Mouse (Mus musculus) embryonic facial prominence, embryonic 10.5 days (tissue): ENCODE data around the gene Sec14l4. TPM values are rescaled to one million over a fixed set of nuclear protein-coding genes. Genes with fewer than 3 reads are reported as not detected.
A peak's percentile ranks its signal among the peaks of the same experiment; 100 is the strongest.

Experiments
- DNase-seq: peaks from one replicate; pipeline ENCODE4 v3.0.0-alpha.2; 2017; ENCODE audit warnings: low spot score
- H3K27ac ChIP-seq: fragments of 300-500 bp; sonication (generic); replicated peaks from 2 replicates; pipeline ENCODE4 v1.5.1; 2016; ENCODE audit warnings: mild to moderate bottlenecking
- H3K27me3 ChIP-seq: fragments of 300-500 bp; sonication (generic); replicated peaks from 2 replicates; pipeline ENCODE4 v1.6.1; 2016; ENCODE audit warnings: low read depth, mild to moderate bottlenecking; ENCODE audit not compliant: poor library complexity, severe bottlenecking
- H3K36me3 ChIP-seq: fragments of 300-500 bp; sonication (generic); replicated peaks from 2 replicates; pipeline ENCODE4 v1.6.1; 2016; ENCODE audit warnings: mild to moderate bottlenecking, moderate library complexity
- H3K4me1 ChIP-seq: fragments of 300-500 bp; sonication (generic); 2 replicates; pipeline ENCODE4 v1.6.1; 2016
- H3K4me3 ChIP-seq: fragments of 300-500 bp; sonication (generic); 2 replicates; pipeline ENCODE4 v1.5.1; 2016; ENCODE audit warnings: mild to moderate bottlenecking, moderate library complexity
- H3K9me3 ChIP-seq: fragments of 300-500 bp; sonication (generic); 2 replicates; pipeline ENCODE4 v1.6.1; 2016; ENCODE audit warnings: mild to moderate bottlenecking
- WGBS: fragments of 180-500 bp; shearing (Covaris S2); methylation state at CpG from one replicate; pipeline ENCODE4 v1.1.7; 2016; 5-methylcytosine and 5-hydroxymethylcytosine counted together
- polyA plus RNA-seq: library from polyadenylated mRNA; unstranded; fragments of >200 nt; fragmentation: Nextera tagmentation; extraction: Ambion mirVana; gene quantifications from 2 replicates; pipeline ENCODE4 v1.2.1, GENCODE M21; 2016

Sec14l4 gene
- 0.29 TPM in 1 of 2 replicates, not detected in the other for polyA plus RNA-seq

- 34% methylated on average over 16 of the region's 16 CpGs for WGBS
- H3K36me3 ChIP-seq = no peaks in the 10 kb centered on the region
- H3K27me3 ChIP-seq = peaks cover 20% of the 10 kb centered on the region
- no peak within 1 kb of the TSS for H3K4me3 ChIP-seq
- H3K4me1 ChIP-seq = peaks cover 2% of the 10 kb centered on the region; the same call in 1 of the 2 replicates
- no peak within 1 kb of the TSS for H3K27ac ChIP-seq
- DNase-seq = no peak
- H3K9me3 ChIP-seq = no peaks in the 10 kb centered on the region
Measured at GRCm38 (mm10) chr11:4031126-4031941, at the start of gene Sec14l4. TSS of gene Sec14l4 (plus strand) at chr11:4031462.

- H3K36me3 ChIP-seq = peaks cover 52% of the 10 kb centered on the region
- no peak overlapping the region for H3K4me3 ChIP-seq
- no peak overlapping the region for H3K27ac ChIP-seq
- H3K4me1 ChIP-seq = peaks cover 34% of the 10 kb centered on the region
- 53% methylated on average over 6 of the region's 6 CpGs for WGBS
- peaks cover 26% of the 10 kb centered on the region for H3K27me3 ChIP-seq
- no peak for DNase-seq
- no peaks in the 10 kb centered on the region for H3K9me3 ChIP-seq
Measured at GRCm38 (mm10) chr11:3981536-3981935, 49.7 kb upstream of the Sec14l4 start.

- no peaks in the 10 kb centered on the region for H3K9me3 ChIP-seq
- peaks cover 42% of the 10 kb centered on the region for H3K36me3 ChIP-seq
- peak overlapping the region; percentile 58; the same call in 1 of the 2 replicates for H3K4me3 ChIP-seq
- DNase-seq = no peak
- whole genome bisulfite sequencing = 67% methylated on average over 7 of the region's 7 CpGs
- no peak overlapping the region for H3K27ac ChIP-seq
- peaks cover 34% of the 10 kb centered on the region for H3K4me1 ChIP-seq
- peaks cover 26% of the 10 kb centered on the region for H3K27me3 ChIP-seq
Measured at GRCm38 (mm10) chr11:3982275-3983209, 48.7 kb upstream of the Sec14l4 start.

- DNase-seq = peak; percentile 65
Measured at GRCm38 (mm10) chr11:3983291-3983862, 47.9 kb upstream of the Sec14l4 start, which contains the start of gene Gal3st1. TSS of gene Gal3st1 (plus strand) at chr11:3983636.

GRCm38 (mm10) chr11:3983863-3984745 lies 47.2 kb upstream of the Sec14l4 start:
- H3K36me3 ChIP-seq = peaks cover 27% of the 10 kb centered on the region
- peak overlapping the region; percentile 63 for H3K27ac ChIP-seq
- H3K4me1 ChIP-seq = peaks cover 34% of the 10 kb centered on the region
- 7% methylated on average over 15 of the region's 15 CpGs for WGBS
- DNase-seq = peak; percentile 56
- H3K9me3 ChIP-seq = no peaks in the 10 kb centered on the region
- H3K4me3 ChIP-seq = peak overlapping the region; percentile 58
- H3K27me3 ChIP-seq = peaks cover 26% of the 10 kb centered on the region

More at GRCm38 (mm10) chr11:3983291-3983862, 47.9 kb upstream of the Sec14l4 start, which contains the start of gene Gal3st1:
- WGBS = 2% methylated on average over 35 of the region's 37 CpGs
- peak within 1 kb of the TSS; percentile 63 for H3K27ac ChIP-seq
- peaks cover 34% of the 10 kb centered on the region for H3K36me3 ChIP-seq
- peaks cover 26% of the 10 kb centered on the region for H3K27me3 ChIP-seq
- H3K9me3 ChIP-seq = no peaks in the 10 kb centered on the region
- H3K4me3 ChIP-seq = peak within 1 kb of the TSS; percentile 58
- peaks cover 34% of the 10 kb centered on the region for H3K4me1 ChIP-seq

GRCm38 (mm10) chr11:3989748-3990147 lies 41.5 kb upstream of the Sec14l4 start:
- DNase-seq = no peak
- peaks cover 2% of the 10 kb centered on the region for H3K4me1 ChIP-seq
- H3K27ac ChIP-seq = no peak overlapping the region
- 53% methylated on average over 3 of the region's 3 CpGs for WGBS
- 0 out of 2 replicates have a peak, but pooled peaks cover 3% of the 10 kb centered on the region for H3K27me3 ChIP-seq
- no peak overlapping the region for H3K4me3 ChIP-seq
- H3K36me3 ChIP-seq = no peaks in the 10 kb centered on the region
- no peaks in the 10 kb centered on the region for H3K9me3 ChIP-seq

GRCm38 (mm10) chr11:3993132-3993531 lies 38.1 kb upstream of the Sec14l4 start:
- H3K4me3 ChIP-seq = no peak overlapping the region
- H3K27ac ChIP-seq = no peak overlapping the region
- no peak for DNase-seq
- no peaks in the 10 kb centered on the region for H3K36me3 ChIP-seq
- no peaks in the 10 kb centered on the region for H3K9me3 ChIP-seq
- H3K4me1 ChIP-seq = peaks cover 4% of the 10 kb centered on the region
- H3K27me3 ChIP-seq = peaks cover 18% of the 10 kb centered on the region
- WGBS = 75% methylated on average over 6 of the region's 6 CpGs

- peaks cover 11% of the 10 kb centered on the region for H3K4me1 ChIP-seq
- H3K36me3 ChIP-seq = no peaks in the 10 kb centered on the region
- WGBS = 86% methylated on average over 6 of the region's 6 CpGs
- H3K27ac ChIP-seq = no peak overlapping the region
- no peaks in the 10 kb centered on the region for H3K9me3 ChIP-seq
- no peak overlapping the region for H3K4me3 ChIP-seq
- no peak for DNase-seq
- peaks cover 26% of the 10 kb centered on the region for H3K27me3 ChIP-seq
Measured at GRCm38 (mm10) chr11:3993914-3994313, 37.3 kb upstream of the Sec14l4 start.

GRCm38 (mm10) chr11:3995511-3995910 lies 35.8 kb upstream of the Sec14l4 start:
- Histone ChIP-seq H3K4me1 (peaks cover 11% of the 10 kb centered on the region), H3K9me3 (no peaks in the 10 kb centered on the region), H3K36me3 (no peaks in the 10 kb centered on the region), H3K27me3 (peaks cover 42% of the 10 kb centered on the region), H3K27ac (no peak overlapping the region), H3K4me3 (no peak overlapping the region)
- whole genome bisulfite sequencing = 82% methylated on average over 5 of the region's 5 CpGs
- DNase-seq = no peak

GRCm38 (mm10) chr11:3996840-3997239 lies 34.4 kb upstream of the Sec14l4 start:
- H3K36me3 ChIP-seq = no peaks in the 10 kb centered on the region
- peaks cover 47% of the 10 kb centered on the region for H3K27me3 ChIP-seq
- H3K9me3 ChIP-seq = no peaks in the 10 kb centered on the region
- peaks cover 11% of the 10 kb centered on the region for H3K4me1 ChIP-seq
- H3K4me3 ChIP-seq = no peak overlapping the region
- DNase-seq = no peak
- 87% methylated on average over 3 of the region's 3 CpGs for WGBS
- no peak overlapping the region for H3K27ac ChIP-seq

- peak; percentile 50 for DNase-seq
- no peaks in the 10 kb centered on the region for H3K36me3 ChIP-seq
- H3K4me3 ChIP-seq = peak overlapping the region; percentile 51
- H3K27me3 ChIP-seq = peaks cover 47% of the 10 kb centered on the region
- H3K27ac ChIP-seq = no peak overlapping the region; the same call in 1 of the 2 replicates
- 7% methylated on average over 66 of the region's 66 CpGs for WGBS
- H3K9me3 ChIP-seq = no peaks in the 10 kb centered on the region
- peaks cover 11% of the 10 kb centered on the region for H3K4me1 ChIP-seq
Measured at GRCm38 (mm10) chr11:3997978-3998720, 33.1 kb upstream of the Sec14l4 start.
